Mouse (Mus musculus) heart, postnatal 14 days (tissue): ENCODE results near the gene Sapcd2. TPM values are rescaled to one million over a fixed set of nuclear protein-coding genes. Genes with fewer than 3 reads are reported as not detected.
"Not testable (repeated sequence)": the region's sequence is repeated elsewhere in the genome, so short reads cannot be mapped to it uniquely, and the experiment has no call there.

Experiments
- DNase-seq, 2 experiments: peaks; one replicate each; pipeline ENCODE4 v3.0.0; 2021 to 2022
- intact Hi-C: fragments of 180-260 bp; cut with DNase I; formaldehyde crosslinking; loops from one replicate; pipeline ENCODE4 v1.15.1; 2025
- total RNA-seq, 2 experiments: library from RNA; stranded (reverse); gene quantifications; 2 replicates each; pipeline ENCODE4 v1.2.3; 2021

Sapcd2 gene
- total RNA-seq, 2 experiments from 2014 or later: 0.88 to 1.5 TPM

GRCm38 (mm10) chr2:25408908-25409307 is 36.8 kb downstream of the Sapcd2 start:
- intact Hi-C loops: no loop called here
- DNase-seq: no peak

GRCm38 (mm10) chr2:25413436-25413835 is 41.3 kb downstream of the Sapcd2 start:
- intact Hi-C loops, DNase-seq: not testable (repeated sequence)

- peak in 1 of 2 experiments; percentile 47 for DNase-seq
- intact Hi-C loops: no loop called here
These were observed 45.3 kb downstream of the Sapcd2 start for GRCm38 (mm10) chr2:25417426-25417825.

- DNase-seq: peak; percentile 42 to 54
- intact Hi-C loops: loop anchor here (1.0 to 5.0 kb wide), 2 partner anchors 61 to 130 kb away; no protein-coding TSS in a partner anchor
These were observed 49.8 kb downstream of the Sapcd2 start for GRCm38 (mm10) chr2:25421896-25422295.

- intact Hi-C loops: loop anchor here (1.0 to 5.0 kb wide), 2 partner anchors 61 to 130 kb away; no protein-coding TSS in a partner anchor
- no peak for DNase-seq
These were observed 50.7 kb downstream of the Sapcd2 start, which contains the start of gene Fut7 for GRCm38 (mm10) chr2:25422587-25423410. Gene Fut7, plus strand, starts transcription at chr2:25423267.

GRCm38 (mm10) chr2:25423626-25424025 is 51.5 kb downstream of the Sapcd2 start:
- intact Hi-C loops: loop anchor here (5.0 kb wide), 1 partner anchor 129 kb away; no protein-coding TSS in a partner anchor
- no peak for DNase-seq

- DNase-seq: no peak
- intact Hi-C loops: no loop called here
These were observed 53.4 kb downstream of the Sapcd2 start for GRCm38 (mm10) chr2:25425481-25425880.

- intact Hi-C loops: loop anchor here (2.0 kb wide), 1 partner anchor 50 kb away; no protein-coding TSS in a partner anchor
- peak; percentile 77 to 82 for DNase-seq
These were observed 54.6 kb downstream of the Sapcd2 start for GRCm38 (mm10) chr2:25426721-25427191.

GRCm38 (mm10) chr2:25427256-25427655 is 55.1 kb downstream of the Sapcd2 start:
- no peak for DNase-seq
- intact Hi-C loops: loop anchor here (2.0 kb wide), 1 partner anchor 50 kb away; no protein-coding TSS in a partner anchor

Other genes with a start within 250 kb of the Sapcd2 start
- 10 to 100 TPM; 14.0 to 15.0 TPM for gene Nrarp, start 191.6 kb upstream of the Sapcd2 start, total RNA-seq
- 1 to 10 TPM; 5.0 to 5.5 TPM for gene Tor4a, start 175.4 kb upstream of the Sapcd2 start, total RNA-seq
- gene Nelfb, start 160.8 kb upstream of the Sapcd2 start, total RNA-seq: 10 to 100 TPM; 35.7 to 36.2 TPM
- gene Stpg3, start 157.7 kb upstream of the Sapcd2 start, total RNA-seq: not detected
- not detected for gene Fam166a, start 153.6 kb upstream of the Sapcd2 start, total RNA-seq
- gene Tubb4b, start 147.6 kb upstream of the Sapcd2 start, total RNA-seq: 100 to 1,000 TPM; 205 to 231 TPM
- gene Slc34a3, start 138.0 kb upstream of the Sapcd2 start, total RNA-seq: not detected
- not detected for gene Rnf224, start 135.5 kb upstream of the Sapcd2 start, total RNA-seq
- gene Rnf208, start 130.1 kb upstream of the Sapcd2 start, total RNA-seq: under 1 TPM; 0.41 to 0.63 TPM
- not detected for gene Cysrt1, start 129.9 kb upstream of the Sapcd2 start, total RNA-seq
- gene AL732309.1, start 125.5 kb upstream of the Sapcd2 start, total RNA-seq: 1 to 10 TPM; 1.9 to 2.4 TPM
- 10 to 100 TPM; 12.7 to 13.4 TPM for gene Tmem203, start 116.9 kb upstream of the Sapcd2 start, total RNA-seq
- gene Tprn, start 109.7 kb upstream of the Sapcd2 start, total RNA-seq: 1 to 10 TPM; 5.7 to 7.6 TPM
- 10 to 100 TPM; 38.3 to 46.9 TPM for gene Ssna1, start 99.9 kb upstream of the Sapcd2 start, total RNA-seq
- gene Anapc2, start 99.8 kb upstream of the Sapcd2 start, total RNA-seq: 10 to 100 TPM; 44.0 to 44.1 TPM
- gene Tmem210, start 84.2 kb upstream of the Sapcd2 start, total RNA-seq: not detected
- gene Lrrc26, start 82.4 kb upstream of the Sapcd2 start, total RNA-seq: under 1 TPM in 1 of 2 experiments, not detected in 1; 0.55 TPM
- not detected for gene Grin1, start 53.1 kb upstream of the Sapcd2 start, total RNA-seq
- 10 to 100 TPM; 22.1 to 22.2 TPM for gene Man1b1, start 40.0 kb upstream of the Sapcd2 start, total RNA-seq
- gene Dpp7, start 16.0 kb upstream of the Sapcd2 start, total RNA-seq: 1 to 10 TPM; 2.7 to 3.9 TPM
- 1 to 10 TPM; 4.5 to 6.0 TPM for gene Uap1l1, start 6.6 kb upstream of the Sapcd2 start, total RNA-seq
- gene Entpd2, start 23.6 kb downstream of the Sapcd2 start, total RNA-seq: 10 to 100 TPM; 16.1 to 17.0 TPM
- gene Npdc1, start 27.0 kb downstream of the Sapcd2 start, total RNA-seq: 10 to 100 TPM; 33.8 to 37.1 TPM
- not detected for gene Fut7, start 50.9 kb downstream of the Sapcd2 start, total RNA-seq
- 10 to 100 TPM; 22.0 to 24.4 TPM for gene Abca2, start 56.4 kb downstream of the Sapcd2 start, total RNA-seq
- 1 to 10 TPM; 3.0 to 3.9 TPM for gene Clic3, start 84.5 kb downstream of the Sapcd2 start, total RNA-seq
- 10 to 100 TPM; 22.9 to 23.4 TPM for gene Paxx, start 88.8 kb downstream of the Sapcd2 start, total RNA-seq
- 10 to 100 TPM; 30.9 to 38.6 TPM for gene Ptgds, start 97.7 kb downstream of the Sapcd2 start, total RNA-seq
- gene Lcn12, start 121.6 kb downstream of the Sapcd2 start, total RNA-seq: not detected
- gene Fbxw5, start 128.4 kb downstream of the Sapcd2 start, total RNA-seq: 10 to 100 TPM; 92.0 to 96.2 TPM
- gene C8g, start 129.4 kb downstream of the Sapcd2 start, total RNA-seq: under 1 TPM; 0.51 to 0.98 TPM
- gene Traf2, start 174.6 kb downstream of the Sapcd2 start, total RNA-seq: 10 to 100 TPM; 16.6 to 16.7 TPM
- gene Edf1, start 185.5 kb downstream of the Sapcd2 start, total RNA-seq: 100 to 1,000 TPM; 175 to 185 TPM
- 1 to 10 TPM; 3.0 to 5.2 TPM for gene Mamdc4, start 202.5 kb downstream of the Sapcd2 start, total RNA-seq
- 10 to 100 TPM; 75.4 to 76.0 TPM for gene Phpt1, start 202.9 kb downstream of the Sapcd2 start, total RNA-seq
- under 1 TPM in 1 of 2 experiments, not detected in 1; 0.10 TPM for gene Ajm1, start 209.4 kb downstream of the Sapcd2 start, total RNA-seq
- gene Rabl6, start 236.2 kb downstream of the Sapcd2 start, total RNA-seq: 10 to 100 TPM; 48.1 to 49.7 TPM
- not detected for gene Ccdc183, start 245.4 kb downstream of the Sapcd2 start, total RNA-seq
- gene Tmem141, start 249.7 kb downstream of the Sapcd2 start, total RNA-seq: 10 to 100 TPM; 16.6 to 22.5 TPM